ENCODE assay signal across 7 mouse cellular contexts in genomic region chr5:36695461-36696231, GRCm38 (mm10). TPM values are rescaled to one million over a fixed set of nuclear protein-coding genes. Genes with fewer than 3 reads are reported as not detected.
DNase-seq lines count a peak whose midpoint lies in the region; ATAC-seq and TF ChIP-seq lines count a peak whose summit lies in the region.

TSS of gene D5Ertd579e (minus strand) at chr5:36696024.

- H3K4me2 ChIP-seq in embryonic facial prominence, embryonic 12.5 days (replicated peaks) = peak within 1 kb of the TSS; percentile 77
- peak within 1 kb of the TSS; percentile 84 for H3K4me2 ChIP-seq in limb, embryonic 12.5 days
- peak within 1 kb of the TSS; percentile 93 for H3K4me2 ChIP-seq in midbrain, embryonic 15.5 days

- ATAC-seq in embryonic facial prominence, embryonic 12.5 days (ENCODE audit: insufficient number of reproducible peaks, insufficient read depth, low FRiP score, low TSS enrichment) = peak; percentile 92
- peak; percentile 87 for ATAC-seq in limb, embryonic 12.5 days (ENCODE audit: insufficient number of reproducible peaks, insufficient read depth, low FRiP score, low TSS enrichment, low read depth)
- peak; percentile 95 for ATAC-seq in midbrain, embryonic 15.5 days (replicated peaks)

- no peaks in the 10 kb centered on the region for H3K27me3 ChIP-seq in embryonic facial prominence, embryonic 12.5 days
- no peaks in the 10 kb centered on the region for H3K27me3 ChIP-seq in kidney, adult 2 months (replicated peaks; ENCODE audit: control insufficient read depth, insufficient read depth, low read length)
- no peaks in the 10 kb centered on the region for H3K27me3 ChIP-seq in limb, embryonic 12.5 days
- H3K27me3 ChIP-seq in midbrain, embryonic 15.5 days (replicated peaks) = no peaks in the 10 kb centered on the region; the same call in 1 of the 2 replicates
- no peaks in the 10 kb centered on the region for H3K27me3 ChIP-seq in spleen, adult 2 months (ENCODE audit: control insufficient read depth, insufficient read depth, low read length)

- peak within 1 kb of the TSS; percentile 90 for H3K27ac ChIP-seq in embryonic facial prominence, embryonic 12.5 days
- H3K27ac ChIP-seq in kidney, adult 2 months (ENCODE audit: insufficient read depth, low read depth, low read length) = peak within 1 kb of the TSS; percentile 95
- H3K27ac ChIP-seq in limb, embryonic 12.5 days = peak within 1 kb of the TSS; percentile 95
- peak within 1 kb of the TSS; percentile 95 for H3K27ac ChIP-seq in midbrain, embryonic 15.5 days
- H3K27ac ChIP-seq in spleen, adult 2 months (ENCODE audit: insufficient read depth, low read length) = peak within 1 kb of the TSS; percentile 85

- H3K9ac ChIP-seq in embryonic facial prominence, embryonic 12.5 days = peak within 1 kb of the TSS; percentile 87
- H3K9ac ChIP-seq in limb, embryonic 12.5 days (replicated peaks) = peak within 1 kb of the TSS; percentile 96
- peak within 1 kb of the TSS; percentile 93 for H3K9ac ChIP-seq in midbrain, embryonic 15.5 days

- under 1% methylated on average over 92 of the region's 104 CpGs for WGBS in embryonic facial prominence, embryonic 12.5 days
- under 1% methylated on average over 103 of the region's 104 CpGs for WGBS in kidney, adult 2 months
- under 1% methylated on average over 104 of the region's 104 CpGs for WGBS in limb, embryonic 12.5 days
- WGBS in midbrain, embryonic 15.5 days = under 1% methylated on average over 97 of the region's 104 CpGs
- WGBS in spleen, adult 2 months = under 1% methylated on average over 104 of the region's 104 CpGs

- H3K36me3 ChIP-seq in embryonic facial prominence, embryonic 12.5 days = no peaks in the 10 kb centered on the region
- H3K36me3 ChIP-seq in kidney, adult 2 months (ENCODE audit: control insufficient read depth, insufficient read depth, low read length) = no peaks in the 10 kb centered on the region
- no peaks in the 10 kb centered on the region for H3K36me3 ChIP-seq in limb, embryonic 12.5 days
- no peaks in the 10 kb centered on the region for H3K36me3 ChIP-seq in midbrain, embryonic 15.5 days (replicated peaks)
- H3K36me3 ChIP-seq in spleen, adult 2 months (ENCODE audit: control insufficient read depth, insufficient read depth, low read length) = no peaks in the 10 kb centered on the region

- no peaks in the 10 kb centered on the region for H3K9me3 ChIP-seq in embryonic facial prominence, embryonic 12.5 days
- H3K9me3 ChIP-seq in limb, embryonic 12.5 days = no peaks in the 10 kb centered on the region
- H3K9me3 ChIP-seq in midbrain, embryonic 15.5 days = no peaks in the 10 kb centered on the region

- DNase-seq in adrenal gland, postnatal 25 days = peak; percentile 94
- DNase-seq in heart, adult 18-20 months = peak; percentile 94 to 96
- peak; percentile 96 for DNase-seq in kidney, adult 2 months
- peak; percentile 78 to 87 for DNase-seq in spleen, adult 2 months (ENCODE audit: low read depth in 1 of 2, low spot score in 2 of 2)

- H3K4me3 ChIP-seq in embryonic facial prominence, embryonic 12.5 days = peak within 1 kb of the TSS; percentile 81
- H3K4me3 ChIP-seq in kidney, adult 2 months (ENCODE audit: insufficient read depth, low read depth, low read length) = peak within 1 kb of the TSS; percentile 99
- peak within 1 kb of the TSS; percentile 83 for H3K4me3 ChIP-seq in limb, embryonic 12.5 days (replicated peaks)
- H3K4me3 ChIP-seq in midbrain, embryonic 15.5 days = peak within 1 kb of the TSS; percentile 88
- peak within 1 kb of the TSS; percentile 88 for H3K4me3 ChIP-seq in spleen, adult 2 months (ENCODE audit: extremely low read depth, insufficient read depth, insufficient read length)

- peaks cover 12% of the 10 kb centered on the region for H3K4me1 ChIP-seq in embryonic facial prominence, embryonic 12.5 days
- H3K4me1 ChIP-seq in kidney, adult 2 months (ENCODE audit: control insufficient read depth, insufficient read depth, low read length) = peaks cover 17% of the 10 kb centered on the region; the same call in 1 of the 2 replicates
- peaks cover 11% of the 10 kb centered on the region for H3K4me1 ChIP-seq in limb, embryonic 12.5 days (replicated peaks)
- H3K4me1 ChIP-seq in midbrain, embryonic 15.5 days = peaks cover 29% of the 10 kb centered on the region
- peaks cover 2% of the 10 kb centered on the region for H3K4me1 ChIP-seq in spleen, adult 2 months (ENCODE audit: control insufficient read depth, insufficient read depth, insufficient read length)

- TF ChIP-seq CTCF in kidney, adult 2 months (conservative IDR thresholded peaks at IDR 0.05; ENCODE audit: insufficient read depth, insufficient read length, low read depth, low read length) = no peak
- peak; percentile 2; the same call in 1 of the 2 replicates for TF ChIP-seq CTCF in spleen, adult 2 months (IDR thresholded peaks at IDR 0.05; ENCODE audit: extremely low read depth, insufficient read depth, insufficient read length, insufficient replicate concordance)

- peak; percentile 3 for TF ChIP-seq POLR2A in kidney, adult 2 months (IDR thresholded peaks at IDR 0.05; ENCODE audit: low read depth, low read length)
- peak; percentile 16 for TF ChIP-seq POLR2A in spleen, adult 2 months (IDR thresholded peaks at IDR 0.05; ENCODE audit: low read depth, low read length)

RNA-seq across cellular contexts. Expression of gene D5Ertd579e, which starts in this region (rescaled TPM):
- 63.3 and 73.0 TPM in 2 replicates for total RNA-seq in adrenal gland, postnatal 25 days (2021)
- 27.0 and 28.1 TPM in 2 replicates for polyA plus RNA-seq in embryonic facial prominence, embryonic 12.5 days (2016; fragmentation: Nextera tagmentation; extraction: Ambion mirVana)
- 10 to 100 TPM; 85.9 to 89.3 TPM for total RNA-seq in heart, adult 18-20 months (2021)
- polyA plus RNA-seq in kidney, adult 2 months (2012; rRNA removed) = 22.1 and 23.1 TPM in 2 replicates
- polyA plus RNA-seq in limb, embryonic 12.5 days (2016; fragmentation: Nextera tagmentation; extraction: Ambion mirVana) = 26.9 and 28.6 TPM in 2 replicates
- 40.3 and 44.0 TPM in 2 replicates for polyA plus RNA-seq in midbrain, embryonic 15.5 days (2015; fragmentation: Nextera tagmentation; extraction: Ambion mirVana)
- polyA plus RNA-seq in spleen, adult 2 months (2012; rRNA removed) = 12.2 and 14.4 TPM in 2 replicates

Comparison
In these comparisons a context has a peak if more than half of its experiments do, and no peak if none do; other contexts are left out.
1. Peak in every context shown above with its lines: DNase-seq, ATAC-seq, H3K4me3 ChIP-seq and H3K27ac ChIP-seq.